Mouse (Mus musculus) ES-E14 (cell line): ENCODE data around the gene Efcab1.

ENCODE experiments used
- CHD2 ChIP-seq: IDR thresholded peaks from 2 replicates; pipeline ENCODE4 v1.6.1; 2014; ENCODE audit warnings: mild to moderate bottlenecking, low read depth, low read length, inconsistent platforms
- MAFK ChIP-seq: IDR thresholded peaks from 2 replicates; pipeline ENCODE4 v1.6.1; 2014; ENCODE audit warnings: mild to moderate bottlenecking, low read depth, low read length, inconsistent platforms; ENCODE audit not compliant: insufficient read depth
- ZC3H11A ChIP-seq: IDR thresholded peaks from 2 replicates; pipeline ENCODE4 v1.6.1; 2012; ENCODE audit warnings: low read depth, mild to moderate bottlenecking, inconsistent platforms, low read length, borderline replicate concordance
- ZNF384 ChIP-seq: IDR thresholded peaks from 2 replicates; pipeline ENCODE4 v1.6.1; 2012; ENCODE audit warnings: low read depth, low read length, inconsistent platforms

GRCm38 (mm10) chr16:14951894-14952293 lies 45.5 kb downstream of the Efcab1 start:
- TF ChIP-seq ZC3H11A = no peak
- no peak for TF ChIP-seq CHD2
- no peak for TF ChIP-seq ZNF384
- TF ChIP-seq MAFK = no peak
